Mouse (Mus musculus): Measurements from ENCODE around the gene 9930021J03Rik.

9930021J03Rik gene

GRCm38 (mm10) chr19:29683844-29684540 lies 121.8 kb downstream of the 9930021J03Rik start:
- peak; percentile 88 for DNase-seq

- no peak for DNase-seq
Measured at GRCm38 (mm10) chr19:29680182-29681152, 125.3 kb downstream of the 9930021J03Rik start.

- DNase-seq, result no peak
Measured at GRCm38 (mm10) chr19:29678181-29678778, 127.5 kb downstream of the 9930021J03Rik start.

- peak; percentile 12 to 22 for DNase-seq
Measured at GRCm38 (mm10) chr19:29676479-29677193, 129.2 kb downstream of the 9930021J03Rik start.

GRCm38 (mm10) chr19:29675562-29676078 lies 130.2 kb downstream of the 9930021J03Rik start:
- no peak for DNase-seq

GRCm38 (mm10) chr19:29674946-29675345 lies 130.8 kb downstream of the 9930021J03Rik start:
- DNase-seq, result no peak

GRCm38 (mm10) chr19:29672660-29673059 lies 133.1 kb downstream of the 9930021J03Rik start:
- DNase-seq, result no peak

- no peak for DNase-seq
Measured at GRCm38 (mm10) chr19:29671160-29671559, 134.6 kb downstream of the 9930021J03Rik start.

GRCm38 (mm10) chr19:29670247-29670646 lies 135.5 kb downstream of the 9930021J03Rik start:
- DNase-seq, result no peak

GRCm38 (mm10) chr19:29668135-29668534 lies 137.7 kb downstream of the 9930021J03Rik start:
- no peak for DNase-seq

GRCm38 (mm10) chr19:29666965-29667594 lies 138.7 kb downstream of the 9930021J03Rik start:
- no peak for DNase-seq

GRCm38 (mm10) chr19:29666164-29666563 lies 139.6 kb downstream of the 9930021J03Rik start:
- no peak for DNase-seq

GRCm38 (mm10) chr19:29664934-29665333 lies 140.9 kb downstream of the 9930021J03Rik start:
- no peak for DNase-seq
